Mouse (Mus musculus): ENCODE measurements around the gene Mmgt2.

Mmgt2 gene

DNA sequence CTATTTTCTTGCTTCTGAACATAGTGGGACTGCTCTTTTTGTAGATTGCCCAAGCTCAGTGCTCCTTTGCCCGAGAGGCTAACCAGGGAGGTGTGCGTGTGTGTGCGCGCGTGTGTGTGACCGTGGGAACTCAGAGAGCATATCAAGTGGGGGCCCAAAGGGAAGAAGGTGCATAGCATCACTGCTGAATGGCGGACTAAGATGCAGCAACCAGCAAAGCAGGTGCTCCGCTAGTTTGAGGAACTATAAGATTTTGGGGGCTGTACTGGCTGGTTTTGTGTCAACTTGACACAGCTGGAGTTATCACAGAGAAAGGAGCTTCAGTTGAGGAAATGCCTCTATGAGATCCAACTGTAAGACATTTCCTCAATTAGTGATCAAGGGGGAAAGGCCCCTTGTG, 27.4 kb upstream of the Mmgt2 start:
- no peak for DNase-seq (ENCODE audit: low spot score in 2 of 2)

DNA sequence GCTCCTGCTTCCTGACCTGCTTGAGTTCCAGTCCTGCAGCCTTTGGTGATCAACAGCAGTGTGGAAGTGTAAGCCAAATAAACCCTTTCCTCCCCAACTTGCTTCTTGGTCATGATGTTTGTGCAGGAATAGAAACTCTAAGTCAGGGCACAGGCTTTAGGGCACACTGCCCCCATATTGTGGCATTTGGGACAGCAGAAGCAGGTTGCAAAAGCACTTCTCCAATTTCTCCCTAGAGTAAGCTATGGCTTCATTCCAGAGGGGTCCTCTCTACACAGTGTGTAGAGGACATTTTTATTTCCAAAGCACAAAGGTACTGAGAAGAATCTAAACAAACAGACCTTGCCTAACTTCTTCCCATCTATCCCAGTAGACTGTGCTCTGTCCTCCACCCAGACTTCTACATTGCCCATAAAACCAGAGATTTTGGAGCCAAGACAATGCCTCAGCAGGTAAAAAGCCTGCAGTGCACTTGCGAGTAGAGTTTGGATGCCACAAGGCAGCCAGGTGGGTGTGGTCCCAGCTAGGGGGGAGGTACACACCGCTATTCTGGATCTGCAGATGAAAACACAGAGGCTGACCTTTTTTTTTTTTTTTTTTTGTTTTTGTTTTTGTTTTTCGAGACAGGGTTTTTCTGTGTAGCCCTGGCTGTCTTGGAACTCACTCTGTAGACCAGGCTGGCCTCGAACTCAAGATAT, 26.7 kb upstream of the Mmgt2 start:
- no peak for DNase-seq (ENCODE audit: low spot score in 2 of 2)

DNA sequence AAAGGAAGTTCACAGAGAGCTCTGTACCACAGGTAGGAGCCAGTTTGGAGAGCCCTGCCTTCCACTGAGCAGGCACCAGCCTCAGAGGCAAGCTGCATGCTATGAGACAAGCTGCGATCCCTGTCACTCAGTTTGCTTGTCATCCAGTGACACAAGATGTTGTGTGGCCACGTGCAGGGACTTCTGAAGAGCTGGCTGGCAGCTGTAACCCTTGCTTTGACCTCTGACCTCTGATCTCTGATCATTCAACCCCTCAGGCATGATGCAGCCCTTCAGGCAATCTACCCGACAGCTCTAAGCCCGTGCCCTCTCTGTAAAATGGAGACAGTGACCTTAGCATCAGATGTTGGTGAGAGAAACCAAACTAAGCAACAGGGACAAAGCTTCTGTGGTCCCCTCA, 25.6 kb upstream of the Mmgt2 start:
- no peak for DNase-seq (ENCODE audit: low spot score in 2 of 2)

DNA sequence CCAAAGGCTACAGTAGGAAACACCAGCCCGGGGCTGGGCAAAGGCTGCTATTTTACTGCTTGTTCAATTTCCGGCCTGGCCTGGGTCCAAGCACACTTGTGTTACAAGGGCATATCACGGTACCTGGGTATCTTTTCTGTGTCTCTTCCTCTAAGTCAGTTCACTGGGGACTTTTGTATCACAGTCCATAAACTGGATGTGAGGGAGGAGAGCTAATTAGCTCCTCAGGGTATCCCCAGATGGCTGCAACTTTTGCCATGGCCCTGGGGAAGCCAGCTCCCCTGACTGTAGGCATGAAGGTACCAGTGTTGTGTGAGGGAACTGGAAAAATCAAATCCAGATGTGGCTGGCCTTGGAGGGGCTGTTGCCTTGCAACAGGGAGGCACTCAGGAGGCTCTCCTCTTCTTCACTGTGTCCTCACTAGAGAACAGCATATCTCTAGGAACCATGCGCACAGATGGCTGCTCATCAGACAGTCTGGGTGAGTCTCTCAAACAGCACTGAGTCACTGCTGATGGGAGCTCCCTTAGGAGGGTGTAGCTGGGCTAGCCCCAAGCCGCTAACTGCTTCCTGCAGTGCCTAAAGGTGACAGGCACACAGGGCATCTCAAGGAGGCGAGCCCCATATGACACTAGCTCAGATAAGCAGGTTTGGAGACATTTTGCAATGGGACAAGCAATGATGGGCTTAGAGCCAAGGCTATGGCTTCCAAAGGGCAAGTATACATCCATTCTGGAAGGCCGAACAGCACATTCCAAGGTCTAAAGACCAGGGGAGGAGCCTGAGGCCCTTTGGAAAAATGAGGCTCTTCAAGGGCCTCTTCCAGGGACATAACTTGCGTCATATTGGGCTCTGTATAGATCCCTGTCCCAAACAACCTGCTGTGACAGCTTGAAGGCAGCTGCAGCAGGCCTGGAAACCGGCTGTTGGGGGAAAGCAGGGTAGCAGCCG, 23.8 kb upstream of the Mmgt2 start:
- peak in 1 of 2 experiments; percentile 59 for DNase-seq (ENCODE audit: low spot score in 2 of 2)

DNA sequence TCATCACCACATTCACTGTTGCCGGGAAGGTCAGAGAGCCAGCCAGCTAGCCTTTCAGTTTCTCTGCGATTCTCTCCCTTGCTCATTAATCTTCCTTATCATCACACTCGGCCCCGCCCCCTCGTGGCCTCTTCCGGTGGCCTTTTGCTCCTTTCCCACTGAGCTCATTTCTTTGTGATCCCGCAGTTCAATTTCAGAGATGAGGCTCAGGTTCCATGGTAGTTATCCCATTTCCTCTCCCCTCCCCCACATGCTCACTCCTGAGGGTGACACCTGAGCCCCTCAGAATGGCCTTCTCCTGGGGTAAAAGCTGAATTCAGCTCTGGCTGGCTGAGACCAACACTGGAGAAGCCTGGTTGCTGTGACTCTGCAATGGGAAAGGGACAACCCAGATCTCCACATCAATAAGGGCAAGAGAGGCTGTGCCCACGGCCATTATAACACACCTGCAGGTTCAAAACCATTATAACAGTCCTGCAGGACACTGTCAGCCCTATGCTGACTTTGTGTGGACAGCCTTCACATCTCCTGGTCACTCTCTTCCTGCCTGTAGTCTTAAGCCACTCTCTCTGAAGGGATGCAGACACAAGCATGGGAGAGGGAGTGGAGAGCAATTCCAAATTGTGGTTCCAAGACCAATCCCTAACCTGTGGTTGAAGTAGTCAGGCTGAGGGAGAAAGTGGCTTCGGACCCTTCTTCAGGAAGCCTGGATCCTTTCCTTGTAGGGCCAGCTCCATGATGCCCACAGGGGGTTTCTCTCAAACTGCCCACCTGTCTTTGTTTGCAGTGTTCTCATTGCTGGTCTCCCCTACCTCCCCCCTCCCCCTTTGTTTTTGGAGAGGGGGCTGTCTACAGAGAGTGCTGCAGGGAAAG, 18.9 kb upstream of the Mmgt2 start:
- DNase-seq (ENCODE audit: low spot score in 2 of 2): no peak

DNA sequence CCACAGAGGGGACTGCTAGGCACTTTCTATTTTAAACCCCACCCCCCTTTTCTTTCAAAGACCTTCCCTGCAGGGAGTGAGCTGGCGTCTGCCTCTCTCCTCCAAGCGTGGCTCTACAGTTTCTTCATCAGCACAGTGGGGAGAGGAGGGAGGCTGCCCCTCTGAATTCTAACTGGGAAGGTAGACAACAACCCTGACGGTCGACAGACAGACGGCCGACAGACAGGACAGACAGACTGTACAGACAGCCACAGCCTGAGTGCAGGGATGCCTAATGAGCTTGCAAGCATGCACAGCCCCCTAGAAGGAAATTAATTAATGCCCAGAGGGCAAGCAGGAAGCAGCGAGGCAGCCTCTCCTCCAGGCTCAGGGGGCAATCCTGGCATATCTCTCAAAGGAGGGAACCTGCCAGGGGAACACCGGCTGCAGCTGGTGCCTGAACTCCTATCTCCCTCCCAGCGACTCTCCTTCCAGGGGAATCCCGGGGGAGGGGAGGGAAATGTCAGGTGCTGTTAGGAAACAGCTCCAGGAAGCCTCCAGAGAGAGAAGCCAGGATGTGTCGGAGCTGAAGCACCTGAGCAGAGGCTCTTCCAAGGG, 18.1 kb upstream of the Mmgt2 start:
- DNase-seq (ENCODE audit: low spot score in 2 of 2): no peak

DNA sequence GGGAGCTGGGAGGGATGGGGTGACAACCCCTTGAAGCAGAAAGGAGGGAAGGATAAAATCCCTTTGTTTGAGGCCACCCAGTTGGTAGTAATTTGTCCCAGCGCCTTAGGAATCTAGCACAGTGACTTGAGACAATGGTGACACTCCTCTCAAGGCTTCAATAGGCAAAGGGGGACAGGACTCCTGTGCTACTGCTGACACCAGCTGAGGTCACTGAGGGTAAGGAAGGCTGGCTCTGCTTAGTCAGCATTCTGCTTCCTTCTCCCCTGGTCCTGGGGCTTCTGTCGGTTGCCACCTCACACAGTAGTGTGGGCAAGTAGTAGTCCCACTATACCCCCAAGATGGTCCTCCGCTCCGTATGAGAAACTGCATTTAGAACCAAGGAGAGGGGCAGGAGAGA, 17.3 kb upstream of the Mmgt2 start:
- no peak for DNase-seq (ENCODE audit: low spot score in 2 of 2)

DNA sequence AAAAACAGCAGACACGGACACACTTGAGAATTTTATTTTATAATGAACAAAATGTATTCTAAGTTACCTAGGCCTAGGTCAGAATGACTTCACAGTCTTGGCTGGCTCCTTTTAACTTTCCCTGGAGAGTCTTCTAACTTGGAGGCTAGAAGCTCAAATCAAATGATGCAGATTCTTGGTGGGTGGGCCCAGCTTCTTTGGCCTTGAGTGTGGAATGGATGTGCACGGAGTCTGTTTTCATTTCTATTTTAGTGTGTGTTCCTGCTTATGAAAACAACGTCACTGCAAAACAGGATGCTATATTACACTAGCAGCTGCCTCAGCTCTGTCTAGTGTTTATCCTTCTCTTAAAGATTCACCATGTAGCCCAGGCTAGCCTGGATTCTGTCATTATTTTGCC, 13.1 kb upstream of the Mmgt2 start:
- DNase-seq (ENCODE audit: low spot score in 2 of 2): no peak

DNA sequence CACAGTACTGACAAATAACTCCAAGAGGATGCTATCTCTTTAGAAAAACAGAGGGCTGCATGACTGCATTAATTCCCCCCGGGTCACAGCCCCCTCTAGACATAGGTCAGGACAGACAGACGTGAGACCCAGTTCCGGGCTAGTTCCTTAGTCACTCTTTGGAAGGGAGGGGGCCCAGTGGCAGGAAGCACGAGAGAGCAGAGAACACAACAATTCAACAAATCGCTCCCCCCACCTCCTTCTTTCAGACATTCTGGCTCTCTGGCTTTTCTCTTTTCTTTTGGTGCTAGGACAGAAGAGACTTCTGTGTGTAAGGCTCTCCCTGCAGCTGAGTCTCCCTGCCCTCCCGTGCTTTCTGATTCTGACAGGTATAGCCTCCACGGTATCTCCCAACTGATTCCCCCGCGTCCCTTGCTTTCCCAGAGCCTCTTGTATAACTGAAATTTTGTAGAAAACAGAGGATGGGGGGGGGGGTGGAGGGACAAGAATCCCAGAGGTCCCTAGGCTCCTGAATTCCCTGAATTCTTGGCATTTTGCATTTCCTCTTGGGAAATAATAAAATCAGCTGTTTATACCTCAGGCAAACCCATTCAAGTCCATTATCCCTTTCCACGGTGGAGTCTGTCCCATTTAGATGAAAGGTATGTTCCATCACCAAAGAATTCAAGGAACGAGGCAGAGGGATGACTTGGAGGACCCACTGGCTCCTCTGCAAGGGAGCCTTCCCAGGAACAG, 12.2 kb upstream of the Mmgt2 start:
- no peak for DNase-seq (ENCODE audit: low spot score in 2 of 2)

DNA sequence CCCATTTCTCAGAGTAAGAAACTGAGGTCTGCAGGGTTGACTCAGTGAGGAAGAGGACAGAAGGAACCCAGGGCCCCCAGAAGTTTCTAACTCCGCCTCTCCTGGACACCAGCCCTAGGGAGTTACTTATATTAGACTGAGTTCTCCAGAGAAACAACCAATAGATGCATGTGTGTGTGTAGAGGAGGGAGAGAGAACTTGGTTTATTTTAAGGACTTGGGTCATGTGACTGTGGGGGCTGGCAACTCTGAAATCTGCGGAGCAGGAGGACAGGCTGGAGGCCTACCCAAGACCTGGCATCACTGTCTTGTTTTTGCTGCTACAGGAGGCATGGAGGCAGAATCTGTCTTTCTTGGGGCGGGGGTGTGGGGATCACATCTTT, 11.6 kb upstream of the Mmgt2 start:
- peak; percentile 73 for DNase-seq (ENCODE audit: low spot score in 2 of 2)

DNA sequence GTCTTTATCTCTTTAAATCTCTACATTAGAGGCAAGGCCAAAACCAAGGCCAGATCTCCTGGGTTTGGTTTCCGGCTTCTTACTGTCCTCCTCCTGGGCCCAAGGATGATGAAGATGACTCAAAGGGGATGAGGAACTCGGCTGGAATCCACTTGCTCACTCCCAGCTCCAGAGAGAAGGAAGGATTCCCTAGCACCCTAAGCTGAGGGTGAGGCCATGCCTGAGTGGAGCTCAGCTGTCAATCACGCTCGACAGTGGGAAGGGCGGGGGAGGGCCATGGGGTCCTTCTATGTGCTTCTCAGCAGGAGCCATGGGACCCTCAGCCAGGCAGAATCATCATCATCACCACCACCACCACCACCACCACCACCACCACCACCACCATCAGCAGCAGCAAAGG, 11.1 kb upstream of the Mmgt2 start:
- no peak for DNase-seq (ENCODE audit: low spot score in 2 of 2)

DNA sequence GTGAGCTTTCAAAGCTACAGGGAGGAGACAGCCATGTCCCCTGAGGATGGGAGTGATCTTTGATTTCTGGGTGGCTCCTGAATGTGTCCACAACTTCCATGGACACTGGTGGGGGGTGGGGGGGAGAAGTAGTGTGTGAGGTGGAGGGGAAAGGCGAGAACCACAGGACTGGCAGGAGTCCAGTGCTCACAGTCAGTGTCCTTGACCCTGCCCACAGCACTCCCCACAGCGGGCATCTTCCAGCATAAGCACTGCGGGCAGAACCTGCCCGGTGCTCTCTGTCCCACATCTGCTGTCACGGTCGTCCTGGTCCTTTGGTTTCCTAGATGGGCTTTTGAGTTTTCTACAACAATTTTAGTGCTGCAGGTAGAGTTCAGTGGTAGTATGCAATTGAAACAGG, 10.7 kb upstream of the Mmgt2 start:
- no peak for DNase-seq (ENCODE audit: low spot score in 2 of 2)

DNA sequence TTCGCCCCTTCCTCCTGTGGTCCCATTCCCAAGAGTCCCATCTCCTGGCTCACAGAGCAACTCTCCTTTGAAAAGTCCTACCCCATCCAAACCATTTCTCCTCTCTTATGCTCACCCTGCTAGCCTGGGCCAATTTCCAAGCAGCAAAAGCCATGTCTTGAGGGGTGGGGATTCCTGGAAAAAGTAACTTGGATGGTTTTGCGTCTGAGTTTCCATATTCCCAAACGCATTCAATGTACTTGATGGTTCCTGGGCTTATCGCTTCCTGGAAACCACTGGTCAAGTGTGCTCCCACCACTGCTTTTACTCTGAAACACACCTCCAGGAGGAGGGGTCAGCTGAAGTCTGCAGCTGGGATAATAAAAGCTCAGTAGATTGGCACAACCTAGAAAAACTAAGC, 10.1 kb upstream of the Mmgt2 start:
- DNase-seq (ENCODE audit: low spot score in 2 of 2): no peak

DNA sequence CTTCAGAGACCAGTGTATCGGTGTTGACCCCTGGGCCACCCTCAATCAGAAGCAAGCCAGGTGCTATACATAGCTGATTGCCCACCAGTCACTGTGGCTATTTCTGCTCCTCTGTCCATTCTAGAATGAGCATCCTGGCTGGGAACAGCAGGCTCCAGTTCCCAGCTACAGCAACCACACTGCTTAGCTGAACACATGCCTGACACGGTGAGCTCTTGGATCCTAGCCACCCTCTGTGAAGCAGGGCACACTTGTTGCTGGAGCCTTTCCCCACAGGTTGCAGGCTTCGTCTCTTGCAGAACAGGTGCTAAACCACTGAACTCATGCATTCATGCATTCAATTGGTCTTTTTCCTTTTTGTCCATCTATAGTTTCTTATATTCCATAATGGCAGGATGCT, 8.1 kb upstream of the Mmgt2 start:
- DNase-seq (ENCODE audit: low spot score in 2 of 2): no peak

DNA sequence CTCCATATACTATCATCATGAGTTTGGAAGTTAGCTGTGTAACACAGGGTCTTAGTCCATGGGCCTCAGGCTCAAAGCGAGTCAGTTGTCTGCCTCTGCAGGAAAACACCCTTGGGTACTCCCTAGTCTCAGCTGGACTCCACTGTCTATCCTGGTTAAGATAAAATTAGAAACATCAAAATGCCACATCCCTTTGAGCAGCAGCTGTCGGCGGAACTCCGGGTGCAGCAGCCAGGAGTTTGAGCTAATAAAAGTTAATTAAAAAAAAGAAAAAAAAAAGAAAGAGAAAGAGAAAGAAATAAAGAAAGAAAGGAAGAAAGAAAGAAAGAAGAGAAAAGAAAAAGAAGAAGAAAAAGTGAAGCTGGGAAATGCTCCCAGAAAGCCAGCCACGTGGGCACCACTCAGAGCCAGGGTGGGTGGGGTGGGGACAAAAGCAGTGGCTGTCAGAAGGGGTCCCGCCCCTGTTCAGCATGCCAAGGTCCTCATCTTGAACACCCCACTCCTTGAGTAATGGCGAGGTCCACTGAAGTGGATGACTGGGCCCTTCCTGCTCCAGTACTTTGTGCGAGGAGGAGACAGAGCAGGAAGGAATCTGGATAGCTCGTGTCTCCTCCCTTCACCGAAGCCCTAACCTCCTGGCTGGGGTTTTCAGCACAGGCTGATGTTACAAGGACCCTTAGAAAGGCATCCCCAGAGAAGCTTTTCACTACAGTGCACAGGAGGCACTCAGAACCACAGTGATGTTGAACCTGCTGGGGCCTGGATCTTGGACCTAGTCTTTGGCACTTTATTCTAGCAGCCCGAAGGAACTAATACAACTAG, 6.2 kb upstream of the Mmgt2 start:
- no peak for DNase-seq (ENCODE audit: low spot score in 2 of 2)

DNA sequence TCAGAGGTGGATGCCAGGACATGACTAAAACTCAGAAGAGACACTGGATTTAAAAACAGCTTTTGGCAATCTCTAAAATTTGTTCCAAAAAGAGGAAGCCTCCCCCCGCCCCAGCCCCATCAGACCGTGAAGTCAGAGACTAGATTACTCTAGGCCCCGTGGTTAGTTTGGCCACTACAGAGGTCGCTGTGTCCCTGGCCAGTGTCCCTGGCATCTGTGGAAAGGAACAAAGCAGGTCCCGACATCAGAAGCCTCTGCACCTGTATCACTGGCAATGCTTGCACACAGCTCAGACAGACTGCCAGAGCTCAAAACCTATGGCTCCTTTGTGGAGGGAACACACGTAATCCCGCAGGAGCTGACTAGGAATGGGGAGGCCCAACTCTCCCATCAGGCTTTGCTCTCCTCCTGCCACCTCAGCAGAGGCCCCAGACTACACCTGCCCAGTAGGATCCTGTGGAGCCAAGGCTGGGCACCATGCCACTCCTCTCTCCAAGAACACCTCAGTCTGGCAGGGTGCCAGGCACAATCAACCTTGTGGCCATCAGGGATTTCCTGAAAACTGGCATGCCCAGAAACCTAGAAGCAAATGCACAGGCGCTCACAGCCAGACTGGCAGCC, 5.3 kb upstream of the Mmgt2 start:
- DNase-seq (ENCODE audit: low spot score in 2 of 2): no peak

DNA sequence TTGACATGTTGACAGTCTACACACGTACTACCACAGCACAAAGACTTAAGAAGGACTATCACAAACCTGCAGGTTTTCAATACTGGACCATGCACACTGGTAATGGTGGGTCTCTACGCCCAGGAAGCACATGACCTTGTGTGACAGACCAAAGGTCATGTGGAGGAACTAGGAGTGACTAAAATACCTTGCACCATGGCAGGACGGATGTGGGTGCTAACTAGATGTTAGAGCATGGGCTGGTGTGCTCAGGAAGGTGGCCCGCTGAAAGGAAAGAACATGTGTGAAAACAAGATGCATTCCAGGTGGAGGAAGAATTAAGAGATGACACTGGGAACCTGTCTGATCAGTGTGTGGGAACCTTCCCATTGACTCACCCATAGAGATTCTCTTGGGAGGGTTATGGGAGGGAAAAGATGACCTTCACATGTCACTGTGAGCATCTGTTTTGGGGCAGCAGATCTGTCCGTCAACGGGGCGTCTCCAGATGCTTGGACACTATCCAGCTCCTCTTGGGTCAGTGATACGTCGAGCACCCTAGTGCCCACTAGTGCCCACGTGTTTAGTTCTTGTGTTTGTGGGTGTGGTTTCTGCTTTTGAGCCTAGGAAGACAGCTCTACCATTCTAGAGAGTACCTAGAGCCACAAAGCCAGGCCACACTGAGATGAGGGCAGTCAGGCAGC, 4.6 kb upstream of the Mmgt2 start:
- DNase-seq (ENCODE audit: low spot score in 2 of 2): no peak

DNA sequence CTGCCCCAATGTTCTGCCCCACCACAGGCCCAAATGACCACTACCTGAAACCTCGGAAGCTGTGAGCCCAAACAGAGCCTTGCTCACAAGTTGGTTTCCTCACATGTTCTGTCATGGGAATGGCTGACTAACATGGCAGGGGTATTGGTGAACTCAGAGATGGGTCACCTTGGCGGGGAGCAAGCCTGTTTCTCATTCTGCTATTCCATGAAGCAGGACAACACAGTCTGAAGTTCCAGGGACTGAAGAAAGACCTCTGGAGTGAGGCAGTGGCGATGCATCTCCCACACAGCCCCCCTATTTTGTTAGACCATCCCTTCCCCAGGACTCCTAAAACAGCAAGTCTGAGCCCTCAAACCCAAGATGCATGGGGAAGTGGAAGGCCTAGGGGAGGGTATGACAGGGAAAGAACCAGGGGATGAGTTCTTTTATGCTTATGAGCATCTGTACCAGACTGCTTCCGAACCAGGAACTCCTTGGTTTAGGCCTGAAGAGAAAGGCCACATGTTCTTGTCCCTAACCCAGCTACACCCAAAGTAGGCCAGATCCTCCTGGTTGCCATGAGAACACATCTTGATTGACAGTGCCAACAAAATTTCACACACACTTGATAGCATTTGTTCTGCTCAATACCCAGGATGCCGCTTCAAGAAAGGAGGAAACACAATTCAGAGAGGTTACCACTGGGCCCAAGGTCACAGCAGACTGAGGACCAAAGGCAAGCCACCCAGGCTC, 3.7 kb upstream of the Mmgt2 start:
- no peak for DNase-seq (ENCODE audit: low spot score in 2 of 2)

DNA sequence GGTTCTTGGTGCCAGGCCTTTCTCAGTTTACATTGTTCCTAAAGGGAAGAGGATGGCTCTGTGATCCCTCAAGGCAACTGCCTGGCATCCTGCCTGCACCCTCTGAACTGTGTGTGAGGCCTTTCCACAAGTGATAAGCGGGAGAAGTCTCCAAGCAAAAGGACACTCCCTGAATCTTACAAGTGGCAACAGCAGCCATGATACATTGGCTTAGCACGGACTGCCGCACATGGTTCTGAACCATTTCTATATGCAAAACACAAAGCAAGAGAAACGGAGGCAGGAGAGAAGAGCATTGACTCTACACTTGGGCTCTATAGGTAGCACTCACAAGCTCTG, 3.2 kb upstream of the Mmgt2 start:
- DNase-seq (ENCODE audit: low spot score in 2 of 2): no peak

Measured in left cerebral cortex, adult 9 months (tissue).